Mouse (Mus musculus) 3134 (cell line): ENCODE data around the gene Gm266.

Experiments used
- DNase-seq: peaks from one replicate; pipeline ENCODE4 v3.0.0-alpha.2; 2011; ENCODE audit warnings: low spot score; ENCODE audit not compliant: insufficient read length; ENCODE audit errors: extremely low read depth

Gm266 gene

GRCm38 (mm10) chr12:111455311-111455846 lies 30.2 kb downstream of the Gm266 start:
- peak; percentile 80 for DNase-seq

- no peak for DNase-seq
Measured at GRCm38 (mm10) chr12:111454543-111455280, 30.9 kb downstream of the Gm266 start.

- DNase-seq: no peak
Measured at GRCm38 (mm10) chr12:111454021-111454420, 31.6 kb downstream of the Gm266 start.

- DNase-seq: no peak
Measured at GRCm38 (mm10) chr12:111451561-111451960, 34.1 kb downstream of the Gm266 start.

- DNase-seq: no peak
Measured at GRCm38 (mm10) chr12:111450359-111450758, 35.3 kb downstream of the Gm266 start.

GRCm38 (mm10) chr12:111448931-111449705 lies 36.5 kb downstream of the Gm266 start:
- no peak for DNase-seq

GRCm38 (mm10) chr12:111447898-111448760 lies 37.5 kb downstream of the Gm266 start:
- no peak for DNase-seq

- DNase-seq: no peak
Measured at GRCm38 (mm10) chr12:111447350-111447749, 38.3 kb downstream of the Gm266 start.

GRCm38 (mm10) chr12:111446745-111447144 lies 38.9 kb downstream of the Gm266 start:
- no peak for DNase-seq

GRCm38 (mm10) chr12:111445890-111446613 lies 39.6 kb downstream of the Gm266 start:
- DNase-seq: no peak

GRCm38 (mm10) chr12:111445161-111445889 lies 40.3 kb downstream of the Gm266 start:
- no peak for DNase-seq

- peak; percentile 58 for DNase-seq
Measured at GRCm38 (mm10) chr12:111443921-111444831, 41.4 kb downstream of the Gm266 start.

GRCm38 (mm10) chr12:111443011-111443870 lies 42.4 kb downstream of the Gm266 start:
- DNase-seq: no peak

- DNase-seq: peak; percentile 90
Measured at GRCm38 (mm10) chr12:111442309-111443010, 43.2 kb downstream of the Gm266 start, which contains the start of gene Tnfaip2. Gene Tnfaip2 (plus strand): TSS chr12:111442469.

- no peak for DNase-seq
Measured at GRCm38 (mm10) chr12:111441523-111441922, 44.1 kb downstream of the Gm266 start.

- DNase-seq: no peak
Measured at GRCm38 (mm10) chr12:111440701-111441373, 44.8 kb downstream of the Gm266 start.
